In genomic region chr11:106246834-106247233, GRCm38 (mm10) we compare ENCODE assay signal across 12 mouse cellular contexts. TPM values are rescaled to one million over a fixed set of nuclear protein-coding genes. Genes with fewer than 3 reads are reported as not detected.
A peak's percentile ranks its signal among the peaks of the same experiment; 100 is the strongest.
DNase-seq lines count a peak whose midpoint lies in the region; ATAC-seq and TF ChIP-seq lines count a peak whose summit lies in the region.
"Had no signal": no experiment of that assay in that cellular context is flagged by ENCODE, and none has a peak within 500 bp of the region (broad histone marks: within the 10 kb centered on the region; RNA-seq: fewer than 3 reads in every experiment).

No protein-coding gene starts in this region.

- ATAC-seq in intestine, embryonic 14.5 days (replicated peaks; ENCODE audit: low FRiP score, low TSS enrichment, low read depth): no peak
- ATAC-seq in intestine, embryonic 15.5 days: no peak
- ATAC-seq: activated CD4-positive, CD25-positive, alpha-beta regulatory T cell, adult 4 months had no signal

- no peaks in the 10 kb centered on the region for H3K27me3 ChIP-seq in intestine, embryonic 14.5 days (replicated peaks; ENCODE audit: control insufficient read depth, insufficient read depth, low read length)
- no peaks in the 10 kb centered on the region for H3K27me3 ChIP-seq in intestine, embryonic 15.5 days (replicated peaks)
- H3K27me3 ChIP-seq in CH12.LX (replicated peaks): no peaks in the 10 kb centered on the region

- peaks cover 5% of the 10 kb centered on the region; the same call in 1 of the 2 replicates for H3K79me2 ChIP-seq in CH12.LX (replicated peaks; ENCODE audit: control insufficient read depth, extremely low read depth, insufficient read depth, poor library complexity, severe bottlenecking)

- peak; percentile 47 for DNase-seq in intestine, embryonic 14.5 days (ENCODE audit: low spot score)
- DNase-seq in 3T3-L1 (ENCODE audit: low read depth, low spot score): peak; percentile 54
- peak; percentile 50 for DNase-seq in CH12.LX (ENCODE audit: extremely low read depth)
- DNase-seq in left cerebral cortex, adult 11 months (ENCODE audit: low spot score): no peak
- DNase-seq in left cerebral cortex, postnatal 36 days (ENCODE audit: low spot score in 2 of 2): no peak
- DNase-seq: lung, postnatal 10 days; thymus, adult 2 months had no signal

- H3K36me3 ChIP-seq in intestine, embryonic 14.5 days (ENCODE audit: control insufficient read depth, insufficient read depth, low read length): peaks cover 100% of the 10 kb centered on the region
- peaks cover 76% of the 10 kb centered on the region for H3K36me3 ChIP-seq in intestine, embryonic 15.5 days
- peaks cover 89 to 98% of the 10 kb centered on the region in 2 experiments for H3K36me3 ChIP-seq in CH12.LX (replicated peaks in 1 of 2; ENCODE audit: control insufficient read depth in 1 of 2, insufficient read depth in 1 of 2, low read length in 1 of 2)

- no peak overlapping the region for H3K4me3 ChIP-seq in intestine, embryonic 14.5 days (ENCODE audit: low read depth, low read length)
- H3K4me3 ChIP-seq in intestine, embryonic 15.5 days (replicated peaks): no peak overlapping the region
- no peak overlapping the region for H3K4me3 ChIP-seq in CH12.LX (replicated peaks in 1 of 3; ENCODE audit: low read depth in 2 of 3, low read length in 2 of 3, poor library complexity in 1 of 3)
- no peak overlapping the region for H3K4me3 ChIP-seq in embryonic fibroblast, embryonic 13.5 days (ENCODE audit: insufficient read depth, low read length)
- H3K4me3 ChIP-seq: heart, embryonic 10.5 days; myocyte had no signal

- H3K9ac ChIP-seq in intestine, embryonic 14.5 days (ENCODE audit: low read length): no peak overlapping the region
- H3K9ac ChIP-seq in intestine, embryonic 15.5 days: no peak overlapping the region
- H3K9ac ChIP-seq in CH12.LX (ENCODE audit: insufficient read depth, low read depth): no peak overlapping the region

- TF ChIP-seq CTCF in CH12.LX (conservative IDR thresholded peaks at IDR 0.05 in 1 of 2, IDR thresholded peaks at IDR 0.05 in 1 of 2; ENCODE audit: low read depth in 2 of 2, low read length in 2 of 2): peak; percentile 26 to 72; a peak in 3 of 4 replicates
- peak; percentile 42; the same call in 1 of the 2 replicates for TF ChIP-seq CTCF in embryonic fibroblast, embryonic 13.5 days (IDR thresholded peaks at IDR 0.05; ENCODE audit: borderline replicate concordance, insufficient read depth, low read length)

- no peak overlapping the region for H3K27ac ChIP-seq in intestine, embryonic 14.5 days (ENCODE audit: low read depth)
- no peak overlapping the region for H3K27ac ChIP-seq in intestine, embryonic 15.5 days
- no peak overlapping the region for H3K27ac ChIP-seq in CH12.LX (ENCODE audit: insufficient read depth, low read depth)
- no peak overlapping the region for H3K27ac ChIP-seq in embryonic fibroblast, embryonic 13.5 days (ENCODE audit: insufficient read depth, low read length)
- H3K27ac ChIP-seq: heart, embryonic 10.5 days had no signal

- in situ Hi-C loops in CH12.LX (cut with MboI; ENCODE audit: low pct_ligation_motif_present, low pct_unique_long_range_greater_than_20kb, low sequenced_read_pairs): no loop called here

- no peak overlapping the region for H3K4me2 ChIP-seq in intestine, embryonic 14.5 days (ENCODE audit: low read length)
- H3K4me2 ChIP-seq in intestine, embryonic 15.5 days (replicated peaks): no peak overlapping the region
- H3K4me2 ChIP-seq in CH12.LX (ENCODE audit: insufficient read depth, low read depth, poor library complexity, severe bottlenecking): no peak overlapping the region

- no peak for TF ChIP-seq EP300 in CH12.LX (IDR thresholded peaks at IDR 0.05; ENCODE audit: low read length)

- no peak for TF ChIP-seq POLR2A in CH12.LX (IDR thresholded peaks at IDR 0.05; ENCODE audit: low read depth, low read length)
- no peak for TF ChIP-seq POLR2A in embryonic fibroblast, embryonic 13.5 days (IDR thresholded peaks at IDR 0.05; ENCODE audit: low read depth, low read length)

- dilution Hi-C loops in CH12.LX (cut with MboI; ENCODE audit: extremely low pct_ligation_motif_present, extremely low pct_unique_long_range_greater_than_20kb, low sequenced_read_pairs): no loop called here

- H3K9me3 ChIP-seq in intestine, embryonic 14.5 days (ENCODE audit: control insufficient read depth, low read length): 0 out of 2 replicates have a peak, but pooled peaks cover 3% of the 10 kb centered on the region
- H3K9me3 ChIP-seq in intestine, embryonic 15.5 days: no peaks in the 10 kb centered on the region
- peaks cover 5% of the 10 kb centered on the region for H3K9me3 ChIP-seq in CH12.LX (replicated peaks; ENCODE audit: low read length)

- intact Hi-C loops in left cerebral cortex, postnatal 36 days (cut with DNase I): no loop called here

- WGBS in intestine, embryonic 14.5 days: 95% methylated on average over 1 of the region's 1 CpGs
- WGBS in intestine, embryonic 15.5 days: 93% methylated on average over 1 of the region's 1 CpGs

- TF ChIP-seq RAD21 in CH12.LX (IDR thresholded peaks at IDR 0.05; ENCODE audit: low read depth, low read length): peak; percentile 54

- H3K4me1 ChIP-seq in intestine, embryonic 14.5 days (replicated peaks; ENCODE audit: control insufficient read depth, insufficient read depth, low read length): no peaks in the 10 kb centered on the region
- no peaks in the 10 kb centered on the region for H3K4me1 ChIP-seq in intestine, embryonic 15.5 days (replicated peaks)
- peaks cover 0 to 9% of the 10 kb centered on the region in 2 experiments; a peak in 1 of 4 replicates for H3K4me1 ChIP-seq in CH12.LX (ENCODE audit: control insufficient read depth in 1 of 2, insufficient read depth in 2 of 2)
- H3K4me1 ChIP-seq in embryonic fibroblast, embryonic 13.5 days (ENCODE audit: control insufficient read depth, insufficient read depth, low read length): no peaks in the 10 kb centered on the region
- H3K4me1 ChIP-seq: heart, embryonic 10.5 days had no signal

TF ChIP-seq in CH12.LX, 34 proteins besides CTCF, POLR2A, EP300 and RAD21:
- TF ChIP-seq MAX (IDR thresholded peaks at IDR 0.05; ENCODE audit: low read length) (peak; percentile 38; the same call in 1 of the 2 replicates), MYC (IDR thresholded peaks at IDR 0.05; ENCODE audit: low read depth, low read length) (peak; percentile 62; the same call in 1 of the 2 replicates), SMC3 (IDR thresholded peaks at IDR 0.05; ENCODE audit: low read depth, low read length) (peak; percentile 53), E2F4 (IDR thresholded peaks at IDR 0.05; ENCODE audit: insufficient replicate concordance, low read depth, low read length) (no peak)

RNA-seq across cellular contexts. Expression of gene Ftsj3, which starts 9.0 kb away (rescaled TPM):
- 65.1 and 69.9 TPM in 2 replicates for polyA plus RNA-seq in intestine, embryonic 14.5 days (2014; fragmentation: Nextera tagmentation; extraction: Ambion mirVana)
- polyA plus RNA-seq in intestine, embryonic 15.5 days (2015; fragmentation: Nextera tagmentation; extraction: Ambion mirVana): 52.5 and 56.3 TPM in 2 replicates
- total RNA-seq in CH12.LX (2012; rRNA removed) (178 and 269 TPM in 2 replicates), CH12.LX (2014; rRNA removed) (215 and 223 TPM in 2 replicates)
- 298 and 354 TPM in 2 replicates for polyA plus RNA-seq in CH12.LX (2012; ENCODE audit: insufficient read length, low read depth)
- 49.5 and 60.5 TPM in 2 replicates for polyA plus RNA-seq in embryonic fibroblast, embryonic 13.5 days (2011; ENCODE audit: insufficient read length, low read depth, missing spikeins)
- 10 to 100 TPM; 26.0 to 29.8 TPM for total RNA-seq in left cerebral cortex, postnatal 36 days (2021)

RNA-seq across cellular contexts. Expression of gene Psmc5, which starts 9.1 kb away (rescaled TPM):
- 248 and 256 TPM in 2 replicates for polyA plus RNA-seq in intestine, embryonic 14.5 days (2014; fragmentation: Nextera tagmentation; extraction: Ambion mirVana)
- 247 and 259 TPM in 2 replicates for polyA plus RNA-seq in intestine, embryonic 15.5 days (2015; fragmentation: Nextera tagmentation; extraction: Ambion mirVana)
- 250 and 344 TPM in 2 replicates for total RNA-seq in CH12.LX (2012; rRNA removed)
- total RNA-seq in CH12.LX (2014; rRNA removed): 139 and 151 TPM in 2 replicates
- polyA plus RNA-seq in CH12.LX (2012; ENCODE audit: insufficient read length, low read depth): 344 and 352 TPM in 2 replicates
- polyA plus RNA-seq in embryonic fibroblast, embryonic 13.5 days (2011; ENCODE audit: insufficient read length, low read depth, missing spikeins): 141 and 156 TPM in 2 replicates
- 100 to 1,000 TPM; 183 to 198 TPM for total RNA-seq in left cerebral cortex, postnatal 36 days (2021)

RNA-seq across cellular contexts. Expression of gene Smarcd2, which starts 25.9 kb away (rescaled TPM):
- 64.4 and 72.4 TPM in 2 replicates for polyA plus RNA-seq in intestine, embryonic 14.5 days (2014; fragmentation: Nextera tagmentation; extraction: Ambion mirVana)
- polyA plus RNA-seq in intestine, embryonic 15.5 days (2015; fragmentation: Nextera tagmentation; extraction: Ambion mirVana): 60.6 and 61.5 TPM in 2 replicates
- total RNA-seq in CH12.LX (2012; rRNA removed) (89.4 and 94.3 TPM in 2 replicates), CH12.LX (2014; rRNA removed) (105 and 110 TPM in 2 replicates)
- 103 and 116 TPM in 2 replicates for polyA plus RNA-seq in CH12.LX (2012; ENCODE audit: insufficient read length, low read depth)
- polyA plus RNA-seq in embryonic fibroblast, embryonic 13.5 days (2011; ENCODE audit: insufficient read length, low read depth, missing spikeins): 50.4 and 64.3 TPM in 2 replicates
- 10 to 100 TPM; 17.2 to 20.6 TPM for total RNA-seq in left cerebral cortex, postnatal 36 days (2021)

RNA-seq across cellular contexts. Expression of gene Tcam1, which starts 29.6 kb away (rescaled TPM):
- 0.16 and 0.26 TPM in 2 replicates for polyA plus RNA-seq in intestine, embryonic 14.5 days (2014; fragmentation: Nextera tagmentation; extraction: Ambion mirVana)
- polyA plus RNA-seq in intestine, embryonic 15.5 days (2015; fragmentation: Nextera tagmentation; extraction: Ambion mirVana): 0.31 and 0.33 TPM in 2 replicates
- 4.2 and 5.9 TPM in 2 replicates for total RNA-seq in CH12.LX (2012; rRNA removed)
- total RNA-seq in CH12.LX (2014; rRNA removed): 0.68 and 0.82 TPM in 2 replicates
- polyA plus RNA-seq in CH12.LX (2012; ENCODE audit: insufficient read length, low read depth): 0.64 and 0.99 TPM in 2 replicates
- polyA plus RNA-seq in embryonic fibroblast, embryonic 13.5 days (2011; ENCODE audit: insufficient read length, low read depth, missing spikeins): 0.16 and 0.18 TPM in 2 replicates
- total RNA-seq in left cerebral cortex, postnatal 36 days (2021): under 1 TPM; 0.15 to 0.25 TPM

RNA-seq across cellular contexts. Expression of gene Ddx42, which starts 30.1 kb away (rescaled TPM):
- 66.5 and 80.8 TPM in 2 replicates for polyA plus RNA-seq in intestine, embryonic 14.5 days (2014; fragmentation: Nextera tagmentation; extraction: Ambion mirVana)
- 58.1 and 62.9 TPM in 2 replicates for polyA plus RNA-seq in intestine, embryonic 15.5 days (2015; fragmentation: Nextera tagmentation; extraction: Ambion mirVana)
- total RNA-seq in CH12.LX (2012; rRNA removed): 63.8 and 69.0 TPM in 2 replicates
- 65.3 and 65.5 TPM in 2 replicates for total RNA-seq in CH12.LX (2014; rRNA removed)
- polyA plus RNA-seq in CH12.LX (2012; ENCODE audit: insufficient read length, low read depth): 89.1 and 94.6 TPM in 2 replicates
- polyA plus RNA-seq in embryonic fibroblast, embryonic 13.5 days (2011; ENCODE audit: insufficient read length, low read depth, missing spikeins): 55.0 and 58.3 TPM in 2 replicates
- total RNA-seq in left cerebral cortex, postnatal 36 days (2021): 10 to 100 TPM; 63.0 to 68.0 TPM

Comparison
In these comparisons a context has a peak if more than half of its experiments do, and no peak if none do; other contexts are left out.
1. DNase-seq: peak in intestine, embryonic 14.5 days (single experiment), 3T3-L1 (single experiment) and CH12.LX (single experiment); none in left cerebral cortex, adult 11 months (single experiment) and left cerebral cortex, postnatal 36 days (0 of 2).